Mouse (Mus musculus): ENCODE results near the gene Dnmt3b. TPM values are rescaled to one million over a fixed set of nuclear protein-coding genes. Genes with fewer than 3 reads are reported as not detected.
"Not testable (repeated sequence)": the region's sequence is repeated elsewhere in the genome, so short reads cannot be mapped to it uniquely, and the experiment has no call there.

Gene Dnmt3b
- total RNA-seq, 4 experiments from 2014 or later = 2.1 to 3.9 (median 2.8) TPM

- DNase-seq = no peak
Observed at GRCm38 (mm10) chr2:153638977-153639680, 10.1 kb upstream of the Dnmt3b start.

- no peak for DNase-seq
Observed at GRCm38 (mm10) chr2:153642496-153642895, 6.8 kb upstream of the Dnmt3b start.

- no peak for DNase-seq
Observed at GRCm38 (mm10) chr2:153642999-153643398, 6.3 kb upstream of the Dnmt3b start.

- no peak for DNase-seq
Observed at GRCm38 (mm10) chr2:153648773-153649297, 415 bp upstream of the Dnmt3b start.

- DNase-seq = peak; percentile 6
Observed at GRCm38 (mm10) chr2:153650014-153650687, 901 bp downstream of the Dnmt3b start.

GRCm38 (mm10) chr2:153651681-153652080 is 2.4 kb downstream of the Dnmt3b start:
- no peak for DNase-seq

- DNase-seq = not testable (repeated sequence)
Observed at GRCm38 (mm10) chr2:153657659-153658058, 8.4 kb downstream of the Dnmt3b start.

- DNase-seq = no peak
Observed at GRCm38 (mm10) chr2:153660616-153661015, 11.4 kb downstream of the Dnmt3b start.

GRCm38 (mm10) chr2:153665401-153665800 is 16.2 kb downstream of the Dnmt3b start:
- no peak for DNase-seq

- DNase-seq = no peak
Observed at GRCm38 (mm10) chr2:153668754-153669376, 19.6 kb downstream of the Dnmt3b start.

GRCm38 (mm10) chr2:153670111-153670510 is 20.9 kb downstream of the Dnmt3b start:
- no peak for DNase-seq

GRCm38 (mm10) chr2:153672619-153673018 is 23.4 kb downstream of the Dnmt3b start:
- no peak for DNase-seq

GRCm38 (mm10) chr2:153675364-153675763 is 26.1 kb downstream of the Dnmt3b start:
- DNase-seq = not testable (repeated sequence)

GRCm38 (mm10) chr2:153676944-153677343 is 27.7 kb downstream of the Dnmt3b start:
- no peak for DNase-seq

- no peak for DNase-seq
Observed at GRCm38 (mm10) chr2:153677550-153677949, 28.3 kb downstream of the Dnmt3b start.

GRCm38 (mm10) chr2:153679959-153680358 is 30.7 kb downstream of the Dnmt3b start:
- DNase-seq = no peak

- not testable (repeated sequence) for DNase-seq
Observed at GRCm38 (mm10) chr2:153693413-153693812, 44.2 kb downstream of the Dnmt3b start.

GRCm38 (mm10) chr2:153694462-153695085 is 45.3 kb downstream of the Dnmt3b start:
- peak; percentile 6 for DNase-seq

GRCm38 (mm10) chr2:153696352-153696751 is 47.1 kb downstream of the Dnmt3b start, which contains the start of gene Dnmt3c:
Gene Dnmt3c, plus strand, starts transcription at chr2:153696652.
- DNase-seq = no peak

- DNase-seq = no peak
Observed at GRCm38 (mm10) chr2:153703389-153703788, 54.1 kb downstream of the Dnmt3b start.

- DNase-seq = no peak
Observed at GRCm38 (mm10) chr2:153710701-153711330, 61.6 kb downstream of the Dnmt3b start.

- DNase-seq = no peak
Observed at GRCm38 (mm10) chr2:153712646-153713091, 63.4 kb downstream of the Dnmt3b start.

Measured in adrenal gland, adult 8-10 months (tissue).